Mouse (Mus musculus): ENCODE measurements around the gene Abhd4.

The Abhd4 gene

DNA sequence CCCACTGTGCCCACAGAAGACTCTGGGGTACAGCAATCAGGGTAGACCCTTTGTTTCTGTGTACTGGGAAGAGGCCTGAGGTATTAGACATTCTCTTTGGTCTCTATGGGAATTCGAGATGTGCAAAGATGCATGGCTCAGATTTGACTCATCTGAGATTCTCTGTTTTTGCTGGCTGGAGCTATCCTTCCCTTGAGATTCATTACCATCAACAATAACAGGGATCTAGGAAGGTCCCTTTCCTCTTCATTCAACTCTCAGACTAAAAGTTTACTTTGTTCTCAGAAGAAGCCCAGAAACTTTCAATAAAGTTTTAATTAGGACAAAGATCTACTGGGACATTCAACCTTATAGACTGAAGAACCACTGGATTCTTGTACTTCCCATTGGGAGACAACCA, 30.9 kb downstream of the Abhd4 start, which contains the start of gene Olfr49:
Gene Olfr49 (minus strand): TSS at position 101 of the 400 bp plus-strand sequence.
- DNase-seq (ENCODE audit: low spot score in 2 of 2), result no peak

DNA sequence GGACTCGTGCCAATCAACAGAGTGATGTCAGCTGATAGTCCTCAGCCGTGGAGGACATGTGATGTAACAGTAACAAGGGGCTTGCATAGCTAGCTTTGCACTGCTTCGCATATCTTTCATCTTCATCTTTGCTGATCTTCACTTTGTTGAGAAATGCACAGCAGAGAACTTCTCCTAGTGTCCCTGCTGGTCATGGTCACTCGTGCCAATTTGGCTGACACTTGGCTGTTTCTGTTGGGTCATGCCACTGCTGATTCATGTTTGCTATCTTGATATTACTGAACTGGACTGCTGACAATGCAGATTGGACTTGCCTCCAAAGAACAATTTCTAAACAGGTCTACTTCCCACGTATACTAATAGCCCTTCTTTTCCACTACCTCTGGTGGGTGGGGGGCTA, 46.1 kb downstream of the Abhd4 start:
- DNase-seq (ENCODE audit: low spot score in 2 of 2), result no peak

DNA sequence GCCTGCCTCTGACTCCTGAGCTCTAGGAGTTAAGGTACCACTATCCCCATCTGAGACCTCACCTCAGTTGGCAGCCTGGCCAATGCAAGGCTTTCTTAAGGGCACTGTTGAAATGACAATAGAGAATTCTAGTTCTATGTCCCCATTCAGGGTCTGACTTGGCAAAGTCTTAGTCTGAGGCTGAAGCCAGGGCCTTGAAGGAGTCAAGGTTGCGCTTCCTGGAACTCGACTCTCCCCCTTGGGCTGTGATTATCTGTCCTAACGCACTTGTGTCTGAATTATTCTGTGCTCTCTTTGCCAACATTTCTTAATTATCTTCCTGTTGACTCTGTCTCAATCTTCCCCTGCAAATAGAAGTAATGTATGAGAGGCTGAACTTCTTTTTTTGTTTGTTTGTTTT, 46.7 kb downstream of the Abhd4 start:
- DNase-seq (ENCODE audit: low spot score in 2 of 2), result no peak

DNA sequence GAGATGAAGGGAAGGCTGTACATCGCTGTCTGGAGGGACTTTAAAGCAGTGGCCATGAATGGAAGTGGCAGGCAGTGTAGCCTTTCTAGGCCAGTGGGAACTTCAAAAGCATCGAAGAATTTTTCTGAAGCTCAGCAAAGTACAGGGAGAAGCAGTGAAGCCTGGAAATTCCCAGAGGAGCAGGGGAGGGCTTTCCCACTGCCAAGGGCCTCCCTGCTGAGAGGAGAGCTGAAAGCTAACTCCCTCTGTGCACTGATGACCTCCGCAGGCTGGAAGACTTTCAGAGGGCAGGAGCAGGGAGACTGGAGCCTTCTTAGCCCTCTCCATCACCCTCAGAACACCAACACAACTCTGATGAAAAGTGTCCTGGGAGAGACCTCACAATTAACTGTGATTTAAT, 57.8 kb downstream of the Abhd4 start:
- DNase-seq (ENCODE audit: low spot score in 2 of 2), result no peak
